Mouse (Mus musculus): ENCODE data around the gene Hist4h4. TPM values are rescaled to one million over a fixed set of nuclear protein-coding genes. Genes with fewer than 3 reads are reported as not detected.
A peak's percentile ranks its signal among the peaks of the same experiment; 100 is the strongest.
"Not testable (repeated sequence)": the region's sequence is repeated elsewhere in the genome, so short reads cannot be mapped to it uniquely, and the experiment has no call there.

The Hist4h4 gene
- total RNA-seq, 4 experiments from 2014 or later: 11.5 to 15.1 (median 12.4) TPM

GRCm38 (mm10) chr6:136813117-136813516, 8.9 kb upstream of the Hist4h4 start:
- no peak for DNase-seq

- DNase-seq: no peak
Measured at GRCm38 (mm10) chr6:136811196-136811595, 7.0 kb upstream of the Hist4h4 start.

- no peak for DNase-seq
Measured at GRCm38 (mm10) chr6:136809673-136810072, 5.5 kb upstream of the Hist4h4 start.

GRCm38 (mm10) chr6:136809077-136809476, 4.9 kb upstream of the Hist4h4 start:
- peak; percentile 66 for DNase-seq

- no peak for DNase-seq
Measured at GRCm38 (mm10) chr6:136808631-136809046, 4.4 kb upstream of the Hist4h4 start.

GRCm38 (mm10) chr6:136808014-136808417, 3.8 kb upstream of the Hist4h4 start, which contains the start of gene H2afj:
TSS of gene H2afj (plus strand) at chr6:136808244.
- peak; percentile 97 for DNase-seq

GRCm38 (mm10) chr6:136807395-136808013, 3.3 kb upstream of the Hist4h4 start:
- DNase-seq: no peak

- DNase-seq: no peak
Measured at GRCm38 (mm10) chr6:136806819-136807218, 2.6 kb upstream of the Hist4h4 start.

GRCm38 (mm10) chr6:136805409-136805775, 1.2 kb upstream of the Hist4h4 start:
- no peak for DNase-seq

- no peak for DNase-seq
Measured at GRCm38 (mm10) chr6:136804705-136805408, 642 bp upstream of the Hist4h4 start.

- no peak for DNase-seq
Measured at GRCm38 (mm10) chr6:136803093-136803738, 999 bp downstream of the Hist4h4 start.

GRCm38 (mm10) chr6:136801274-136801673, 2.9 kb downstream of the Hist4h4 start:
- no peak for DNase-seq

- no peak for DNase-seq
Measured at GRCm38 (mm10) chr6:136800710-136801109, 3.5 kb downstream of the Hist4h4 start.

- not testable (repeated sequence) for DNase-seq
Measured at GRCm38 (mm10) chr6:136797874-136798693, 6.1 kb downstream of the Hist4h4 start.

- DNase-seq: no peak
Measured at GRCm38 (mm10) chr6:136795850-136796249, 8.4 kb downstream of the Hist4h4 start.

GRCm38 (mm10) chr6:136795110-136795509, 9.1 kb downstream of the Hist4h4 start:
- DNase-seq: no peak

- DNase-seq: no peak
Measured at GRCm38 (mm10) chr6:136793831-136794525, 10.2 kb downstream of the Hist4h4 start.

GRCm38 (mm10) chr6:136792884-136793758, 11.1 kb downstream of the Hist4h4 start:
- no peak for DNase-seq

- no peak for DNase-seq
Measured at GRCm38 (mm10) chr6:136789391-136789971, 14.7 kb downstream of the Hist4h4 start.

GRCm38 (mm10) chr6:136782761-136783160, 21.5 kb downstream of the Hist4h4 start:
- DNase-seq: no peak

- DNase-seq: no peak
Measured at GRCm38 (mm10) chr6:136782146-136782545, 22.1 kb downstream of the Hist4h4 start.
